Mouse (Mus musculus) embryonic fibroblast, embryonic 13.5 days (primary cell): ENCODE results near the gene Tmem198.

ENCODE experiments used
- CTCF ChIP-seq: IDR thresholded peaks from 2 replicates; pipeline ENCODE4 v1.5.1; 2011; ENCODE audit warnings: mild to moderate bottlenecking, control low read depth, low read length, moderate library complexity, borderline replicate concordance; ENCODE audit not compliant: insufficient read depth
- POLR2A ChIP-seq: IDR thresholded peaks from 2 replicates; pipeline ENCODE4 v1.6.1; 2011; ENCODE audit warnings: low read depth, mild to moderate bottlenecking, control low read depth, low read length, moderate library complexity

GRCm38 (mm10) chr1:75448052-75448431 lies 31.3 kb upstream of the Tmem198 start:
- no peak for TF ChIP-seq POLR2A
- no peak for TF ChIP-seq CTCF
